Mouse (Mus musculus): ENCODE measurements around the gene Tm7sf3. TPM values are rescaled to one million over a fixed set of nuclear protein-coding genes. Genes with fewer than 3 reads are reported as not detected.

Tm7sf3 gene
- total and polyA plus RNA-seq, 2 experiments from 2014 or later: 37.2 to 43.9 TPM

GRCm38 (mm10) chr6:146661655-146662054 lies 19.0 kb upstream of the Tm7sf3 start:
- Histone ChIP-seq H3K4me2 (ENCODE audit: low read depth, low read length) (no peak overlapping the region), H3K27me3 (ENCODE audit: insufficient read depth, low read length) (no peaks in the 10 kb centered on the region), H3K4me3 (ENCODE audit: low read length) (no peak overlapping the region), H3K9me3 (ENCODE audit: low read length) (no peaks in the 10 kb centered on the region), H3K36me3 (ENCODE audit: insufficient read depth, low read length) (no peaks in the 10 kb centered on the region), H3K4me1 (ENCODE audit: insufficient read depth, low read length) (no peaks in the 10 kb centered on the region), H3K27ac (no peak overlapping the region), H3K9ac (replicated peaks; ENCODE audit: low read length) (no peak overlapping the region)
- 84% methylated on average over 5 of the region's 5 CpGs for WGBS
- ATAC-seq: no peak
- TF ChIP-seq CTCF (IDR thresholded peaks at IDR 0.05; ENCODE audit: low read depth): no peak
- DNase-seq (ENCODE audit: low spot score): no peak

GRCm38 (mm10) chr6:146660591-146660990 lies 18.0 kb upstream of the Tm7sf3 start:
- peak; percentile 53 for DNase-seq (ENCODE audit: low spot score)
- WGBS: 58% methylated on average over 2 of the region's 2 CpGs
- Histone ChIP-seq H3K4me2 (ENCODE audit: low read depth, low read length) (no peak overlapping the region), H3K9me3 (ENCODE audit: low read length) (no peaks in the 10 kb centered on the region), H3K4me1 (ENCODE audit: insufficient read depth, low read length) (no peaks in the 10 kb centered on the region), H3K4me3 (ENCODE audit: low read length) (no peak overlapping the region), H3K9ac (replicated peaks; ENCODE audit: low read length) (no peak overlapping the region), H3K36me3 (ENCODE audit: insufficient read depth, low read length) (no peaks in the 10 kb centered on the region), H3K27ac (no peak overlapping the region), H3K27me3 (ENCODE audit: insufficient read depth, low read length) (no peaks in the 10 kb centered on the region)
- ATAC-seq: 0 out of 2 replicates have a peak, but pooled peaks have one; percentile 55
- TF ChIP-seq CTCF (IDR thresholded peaks at IDR 0.05; ENCODE audit: low read depth): peak; percentile 55

GRCm38 (mm10) chr6:146653197-146653596 lies 10.6 kb upstream of the Tm7sf3 start:
- Histone ChIP-seq H3K36me3 (ENCODE audit: insufficient read depth, low read length) (peaks cover 3% of the 10 kb centered on the region; the same call in 1 of the 2 replicates), H3K27ac (no peak overlapping the region), H3K4me2 (ENCODE audit: low read depth, low read length) (no peak overlapping the region), H3K9me3 (ENCODE audit: low read length) (no peaks in the 10 kb centered on the region), H3K9ac (replicated peaks; ENCODE audit: low read length) (no peak overlapping the region), H3K4me3 (ENCODE audit: low read length) (no peak overlapping the region), H3K27me3 (ENCODE audit: insufficient read depth, low read length) (no peaks in the 10 kb centered on the region), H3K4me1 (ENCODE audit: insufficient read depth, low read length) (no peaks in the 10 kb centered on the region)
- TF ChIP-seq CTCF (IDR thresholded peaks at IDR 0.05; ENCODE audit: low read depth): no peak
- WGBS: 80% methylated on average over 3 of the region's 3 CpGs
- no peak for ATAC-seq
- DNase-seq (ENCODE audit: low spot score): no peak

GRCm38 (mm10) chr6:146651431-146651830 lies 8.8 kb upstream of the Tm7sf3 start:
- peaks cover 3% of the 10 kb centered on the region; the same call in 1 of the 2 replicates for H3K36me3 ChIP-seq (ENCODE audit: insufficient read depth, low read length)
- no peak overlapping the region for H3K27ac ChIP-seq
- H3K4me3 ChIP-seq (ENCODE audit: low read length): no peak overlapping the region
- H3K4me2 ChIP-seq (ENCODE audit: low read depth, low read length): no peak overlapping the region
- H3K27me3 ChIP-seq (ENCODE audit: insufficient read depth, low read length): no peaks in the 10 kb centered on the region
- H3K9me3 ChIP-seq (ENCODE audit: low read length): no peaks in the 10 kb centered on the region
- no peaks in the 10 kb centered on the region for H3K4me1 ChIP-seq (ENCODE audit: insufficient read depth, low read length)
- DNase-seq (ENCODE audit: low spot score) (no peak), ATAC-seq (no peak)
- TF ChIP-seq CTCF (IDR thresholded peaks at IDR 0.05; ENCODE audit: low read depth): no peak
- H3K9ac ChIP-seq (replicated peaks; ENCODE audit: low read length): no peak overlapping the region

GRCm38 (mm10) chr6:146650013-146650412 lies 7.4 kb upstream of the Tm7sf3 start:
- DNase-seq (ENCODE audit: low spot score) (no peak), ATAC-seq (no peak)
- H3K27me3 ChIP-seq (ENCODE audit: insufficient read depth, low read length): no peaks in the 10 kb centered on the region
- H3K36me3 ChIP-seq (ENCODE audit: insufficient read depth, low read length): peaks cover 3% of the 10 kb centered on the region; the same call in 1 of the 2 replicates
- no peak for TF ChIP-seq CTCF (IDR thresholded peaks at IDR 0.05; ENCODE audit: low read depth)
- H3K27ac ChIP-seq: no peak overlapping the region
- no peak overlapping the region for H3K4me2 ChIP-seq (ENCODE audit: low read depth, low read length)
- no peaks in the 10 kb centered on the region for H3K4me1 ChIP-seq (ENCODE audit: insufficient read depth, low read length)
- WGBS: 86% methylated on average over 2 of the region's 2 CpGs
- no peak overlapping the region for H3K4me3 ChIP-seq (ENCODE audit: low read length)
- H3K9ac ChIP-seq (replicated peaks; ENCODE audit: low read length): no peak overlapping the region
- no peaks in the 10 kb centered on the region for H3K9me3 ChIP-seq (ENCODE audit: low read length)

- peak overlapping the region; percentile 95 for H3K4me2 ChIP-seq (ENCODE audit: low read depth, low read length)
- H3K9me3 ChIP-seq (ENCODE audit: low read length): no peaks in the 10 kb centered on the region
- H3K27me3 ChIP-seq (ENCODE audit: insufficient read depth, low read length): no peaks in the 10 kb centered on the region
- no peak for ATAC-seq
- peak overlapping the region; percentile 80 for H3K9ac ChIP-seq (replicated peaks; ENCODE audit: low read length)
- DNase-seq (ENCODE audit: low spot score): no peak
- no peaks in the 10 kb centered on the region for H3K36me3 ChIP-seq (ENCODE audit: insufficient read depth, low read length)
- 37% methylated on average over 11 of the region's 11 CpGs for WGBS
- H3K27ac ChIP-seq: no peak overlapping the region
- peaks cover 3% of the 10 kb centered on the region; the same call in 1 of the 2 replicates for H3K4me1 ChIP-seq (ENCODE audit: insufficient read depth, low read length)
- H3K4me3 ChIP-seq (ENCODE audit: low read length): peak overlapping the region; percentile 76
- no peak for TF ChIP-seq CTCF (IDR thresholded peaks at IDR 0.05; ENCODE audit: low read depth)
Measured at GRCm38 (mm10) chr6:146643184-146643570, 553 bp upstream of the Tm7sf3 start.

- peaks cover 3% of the 10 kb centered on the region; the same call in 1 of the 2 replicates for H3K4me1 ChIP-seq (ENCODE audit: insufficient read depth, low read length)
- peak overlapping the region; percentile 80 for H3K9ac ChIP-seq (replicated peaks; ENCODE audit: low read length)
- no peak for ATAC-seq
- H3K36me3 ChIP-seq (ENCODE audit: insufficient read depth, low read length): no peaks in the 10 kb centered on the region
- H3K9me3 ChIP-seq (ENCODE audit: low read length): no peaks in the 10 kb centered on the region
- H3K27ac ChIP-seq: peak overlapping the region; percentile 11; the same call in 1 of the 2 replicates
- no peak for DNase-seq (ENCODE audit: low spot score)
- TF ChIP-seq CTCF (IDR thresholded peaks at IDR 0.05; ENCODE audit: low read depth): no peak
- peak overlapping the region; percentile 95 for H3K4me2 ChIP-seq (ENCODE audit: low read depth, low read length)
- no peaks in the 10 kb centered on the region for H3K27me3 ChIP-seq (ENCODE audit: insufficient read depth, low read length)
- peak overlapping the region; percentile 76 for H3K4me3 ChIP-seq (ENCODE audit: low read length)
- WGBS: 64% methylated on average over 11 of the region's 11 CpGs
Measured at GRCm38 (mm10) chr6:146641621-146642210, 908 bp downstream of the Tm7sf3 start.
